Mouse (Mus musculus) hindbrain, embryonic 15.5 days (tissue): ENCODE data around the gene Specc1. TPM values are rescaled to one million over a fixed set of nuclear protein-coding genes. Genes with fewer than 3 reads are reported as not detected.

Source experiments
- ATAC-seq: fragments of 200-750 bp; cut with Nextera tagmentation; 2 replicates; pipeline ENCODE4 v1.8.0; 2017; ENCODE audit warnings: low read depth, moderate number of reproducible peaks, moderate TSS enrichment; ENCODE audit not compliant: low FRiP score
- H3K27ac ChIP-seq: fragments of 300-500 bp; sonication (generic); replicated peaks from 2 replicates; pipeline ENCODE4 v1.5.1; 2015; ENCODE audit warnings: mild to moderate bottlenecking, inconsistent platforms
- H3K27me3 ChIP-seq: fragments of 300-500 bp; sonication (generic); 2 replicates; pipeline ENCODE4 v1.6.1; 2015; ENCODE audit warnings: control low read depth, inconsistent platforms
- H3K36me3 ChIP-seq: fragments of 300-500 bp; sonication (generic); 2 replicates; pipeline ENCODE4 v1.6.1; 2015; ENCODE audit warnings: control low read depth, inconsistent platforms
- H3K4me1 ChIP-seq: fragments of 300-500 bp; sonication (generic); replicated peaks from 2 replicates; pipeline ENCODE4 v1.6.1; 2015; ENCODE audit warnings: control low read depth, inconsistent platforms
- H3K4me2 ChIP-seq: fragments of 300-500 bp; sonication (generic); 2 replicates; pipeline ENCODE4 v1.6.1; 2015; ENCODE audit warnings: moderate library complexity, mild to moderate bottlenecking, inconsistent platforms
- H3K4me3 ChIP-seq: fragments of 300-500 bp; sonication (generic); 2 replicates; pipeline ENCODE4 v1.5.1; 2015; ENCODE audit warnings: mild to moderate bottlenecking, inconsistent platforms
- H3K9ac ChIP-seq: fragments of 300-500 bp; sonication (generic); 2 replicates; pipeline ENCODE4 v1.6.1; 2015; ENCODE audit warnings: inconsistent platforms
- H3K9me3 ChIP-seq: fragments of 300-500 bp; sonication (generic); 2 replicates; pipeline ENCODE4 v1.6.1; 2016; ENCODE audit warnings: control low read depth, inconsistent platforms
- WGBS: fragments of 180-500 bp; shearing (Covaris S2); methylation state at CpG from one replicate; pipeline ENCODE4 v1.1.7; 2015; 5-methylcytosine and 5-hydroxymethylcytosine counted together
- polyA plus RNA-seq: library from polyadenylated mRNA; unstranded; fragments of >200 nt; fragmentation: Nextera tagmentation; extraction: Ambion mirVana; gene quantifications from 2 replicates; pipeline ENCODE4 v1.2.1, GENCODE M21; 2015

The Specc1 gene
- polyA plus RNA-seq, 1 experiment from 2014 or later = 10.2 TPM

- H3K27me3 ChIP-seq = no peaks in the 10 kb centered on the region
- H3K4me3 ChIP-seq = no peak overlapping the region
- H3K4me1 ChIP-seq = no peaks in the 10 kb centered on the region
- H3K9ac ChIP-seq = no peak overlapping the region
- H3K9me3 ChIP-seq = no peaks in the 10 kb centered on the region
- H3K4me2 ChIP-seq = no peak overlapping the region
- no peak overlapping the region for H3K27ac ChIP-seq
- 70% methylated on average over 7 of the region's 7 CpGs for WGBS
- no peak for ATAC-seq
- no peaks in the 10 kb centered on the region for H3K36me3 ChIP-seq
These were observed 15.1 kb downstream of the Specc1 start for GRCm38 (mm10) chr11:61971441-61972221.

DNA sequence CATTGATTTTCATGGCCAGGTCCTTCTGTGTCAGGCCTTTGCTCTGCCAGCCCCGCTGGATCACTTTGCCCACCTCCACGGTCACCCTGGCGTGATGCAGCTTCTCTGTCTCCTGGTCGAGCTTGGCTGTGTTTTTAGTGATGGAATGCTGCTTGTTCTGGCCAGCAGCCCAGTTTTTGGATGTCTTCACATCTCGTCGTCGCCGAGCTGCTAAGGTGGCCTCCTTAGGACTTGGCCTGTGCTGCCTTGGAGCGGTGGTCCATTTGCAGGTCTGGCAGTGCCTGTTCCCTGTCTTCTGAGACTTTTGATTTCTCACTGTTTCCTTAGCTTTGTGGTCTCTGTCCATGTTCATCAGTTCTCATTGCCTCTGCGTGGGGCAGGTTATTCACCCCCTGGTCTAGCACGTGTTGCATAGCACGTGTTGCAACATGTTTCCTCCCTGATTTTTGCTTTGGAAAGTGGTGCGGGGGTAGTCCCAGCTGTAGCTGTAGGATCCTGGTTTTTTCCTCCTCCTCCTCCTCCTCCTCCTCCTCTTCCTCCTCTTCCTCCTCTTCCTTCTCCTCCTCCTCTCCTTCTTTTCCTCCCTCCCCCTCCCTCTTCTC, 17.6 kb downstream of the Specc1 start:
- no peaks in the 10 kb centered on the region for H3K4me1 ChIP-seq
- no peaks in the 10 kb centered on the region for H3K27me3 ChIP-seq
- no peak overlapping the region for H3K27ac ChIP-seq
- no peaks in the 10 kb centered on the region for H3K36me3 ChIP-seq
- ATAC-seq = no peak
- H3K4me3 ChIP-seq = no peak overlapping the region
- no peak overlapping the region for H3K9ac ChIP-seq
- 58% methylated on average over 13 of the region's 13 CpGs for WGBS
- no peak overlapping the region for H3K4me2 ChIP-seq
- no peaks in the 10 kb centered on the region for H3K9me3 ChIP-seq

DNA sequence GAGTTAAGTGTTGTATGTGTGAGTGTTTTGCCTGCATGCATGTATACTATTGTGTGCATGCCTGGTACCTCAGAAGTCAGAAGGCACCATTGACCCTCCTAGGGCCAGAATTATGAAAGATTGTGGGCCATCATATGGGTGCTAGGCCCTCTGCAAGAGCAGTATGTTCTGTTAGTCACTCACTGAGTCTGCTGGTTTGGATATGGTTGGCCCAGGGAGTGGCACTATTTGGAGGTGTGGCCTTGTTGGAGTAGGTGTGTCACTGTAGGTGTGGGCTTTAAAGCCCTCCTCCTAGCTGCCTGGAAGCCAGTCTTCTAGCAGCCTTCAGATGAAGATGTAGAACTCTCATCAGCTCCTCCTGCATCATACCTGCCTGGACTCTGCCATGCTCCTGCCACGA, 19.2 kb downstream of the Specc1 start:
- no peak overlapping the region for H3K9ac ChIP-seq
- no peak overlapping the region for H3K4me2 ChIP-seq
- ATAC-seq = no peak
- no peaks in the 10 kb centered on the region for H3K36me3 ChIP-seq
- no peaks in the 10 kb centered on the region for H3K9me3 ChIP-seq
- no peak overlapping the region for H3K27ac ChIP-seq
- H3K4me1 ChIP-seq = no peaks in the 10 kb centered on the region
- WGBS = 86% methylated on average over 1 of the region's 1 CpGs
- H3K4me3 ChIP-seq = no peak overlapping the region
- no peaks in the 10 kb centered on the region for H3K27me3 ChIP-seq

DNA sequence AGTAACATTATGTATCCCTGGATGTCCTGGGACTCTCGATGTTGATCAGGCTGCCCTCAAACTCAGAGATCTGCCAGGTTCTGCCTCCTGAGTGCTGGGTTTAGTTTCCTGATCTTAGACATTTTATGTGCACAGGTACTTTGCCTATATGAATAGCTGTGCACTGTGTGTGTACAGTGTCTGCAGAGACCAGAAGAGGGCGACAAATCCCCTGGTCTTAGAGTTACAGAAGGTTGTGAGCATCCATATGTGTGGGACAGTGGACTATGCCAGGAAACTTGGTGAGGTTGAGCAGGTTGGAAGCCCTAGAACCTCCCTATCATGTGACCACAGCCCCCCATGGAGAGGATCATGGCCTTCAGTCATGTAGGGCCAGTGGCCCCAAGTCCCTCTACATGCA, 24.7 kb downstream of the Specc1 start:
- no peaks in the 10 kb centered on the region for H3K9me3 ChIP-seq
- no peaks in the 10 kb centered on the region for H3K36me3 ChIP-seq
- ATAC-seq = no peak
- no peaks in the 10 kb centered on the region for H3K4me1 ChIP-seq
- no peak overlapping the region for H3K4me2 ChIP-seq
- no peak overlapping the region for H3K27ac ChIP-seq
- 74% methylated on average over 2 of the region's 2 CpGs for WGBS
- H3K9ac ChIP-seq = no peak overlapping the region
- H3K4me3 ChIP-seq = no peak overlapping the region
- H3K27me3 ChIP-seq = no peaks in the 10 kb centered on the region

- H3K36me3 ChIP-seq = no peaks in the 10 kb centered on the region
- ATAC-seq = no peak
- WGBS = 88% methylated on average over 9 of the region's 9 CpGs
- no peak overlapping the region for H3K4me3 ChIP-seq
- H3K9ac ChIP-seq = no peak overlapping the region
- no peaks in the 10 kb centered on the region for H3K9me3 ChIP-seq
- no peaks in the 10 kb centered on the region for H3K4me1 ChIP-seq
- no peak overlapping the region for H3K4me2 ChIP-seq
- no peak overlapping the region for H3K27ac ChIP-seq
- H3K27me3 ChIP-seq = no peaks in the 10 kb centered on the region
These were observed 26.3 kb downstream of the Specc1 start for GRCm38 (mm10) chr11:61982828-61983227.

- no peak for ATAC-seq
- no peaks in the 10 kb centered on the region for H3K9me3 ChIP-seq
- no peak overlapping the region for H3K27ac ChIP-seq
- H3K4me2 ChIP-seq = no peak overlapping the region
- no peaks in the 10 kb centered on the region for H3K27me3 ChIP-seq
- WGBS = 85% methylated on average over 4 of the region's 4 CpGs
- no peak overlapping the region for H3K9ac ChIP-seq
- H3K36me3 ChIP-seq = no peaks in the 10 kb centered on the region
- no peak overlapping the region for H3K4me3 ChIP-seq
- H3K4me1 ChIP-seq = no peaks in the 10 kb centered on the region
These were observed 30.4 kb downstream of the Specc1 start for GRCm38 (mm10) chr11:61986939-61987338.

GRCm38 (mm10) chr11:61989647-61990046, 33.1 kb downstream of the Specc1 start:
- Histone ChIP-seq H3K27me3 (no peaks in the 10 kb centered on the region), H3K36me3 (no peaks in the 10 kb centered on the region), H3K27ac (no peak overlapping the region), H3K4me3 (no peak overlapping the region), H3K9ac (no peak overlapping the region), H3K4me1 (no peaks in the 10 kb centered on the region), H3K9me3 (no peaks in the 10 kb centered on the region), H3K4me2 (no peak overlapping the region)
- 60% methylated on average over 9 of the region's 9 CpGs for WGBS
- ATAC-seq = no peak

DNA sequence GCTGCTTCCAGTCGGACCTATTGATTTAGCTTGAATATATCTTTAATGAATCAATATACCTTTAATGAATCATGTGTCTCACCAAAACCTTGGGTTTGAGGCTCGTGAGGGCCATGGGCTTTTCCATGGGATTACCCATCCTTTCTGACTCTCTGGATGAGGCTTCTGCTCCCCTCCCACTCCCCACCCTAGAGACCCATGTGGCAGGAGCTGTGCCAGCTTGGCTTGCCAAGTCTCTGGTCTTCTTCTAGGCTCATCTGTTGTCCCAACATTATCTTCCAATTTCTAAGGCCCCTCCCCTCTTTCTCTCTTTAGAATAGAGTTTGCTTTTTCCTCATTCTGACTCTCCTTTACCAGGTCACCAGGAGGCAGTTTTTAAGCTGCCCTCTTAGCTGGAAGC, 35.0 kb downstream of the Specc1 start:
- WGBS = 79% methylated on average over 2 of the region's 2 CpGs
- Histone ChIP-seq H3K4me1 (no peaks in the 10 kb centered on the region), H3K9me3 (no peaks in the 10 kb centered on the region), H3K27me3 (no peaks in the 10 kb centered on the region), H3K4me2 (no peak overlapping the region), H3K36me3 (no peaks in the 10 kb centered on the region), H3K9ac (no peak overlapping the region), H3K4me3 (no peak overlapping the region), H3K27ac (no peak overlapping the region)
- no peak for ATAC-seq

- no peaks in the 10 kb centered on the region for H3K27me3 ChIP-seq
- no peaks in the 10 kb centered on the region for H3K4me1 ChIP-seq
- H3K9ac ChIP-seq = no peak overlapping the region
- 95% methylated on average over 4 of the region's 4 CpGs for WGBS
- H3K9me3 ChIP-seq = no peaks in the 10 kb centered on the region
- ATAC-seq = no peak
- no peak overlapping the region for H3K4me3 ChIP-seq
- no peak overlapping the region for H3K27ac ChIP-seq
- H3K36me3 ChIP-seq = no peaks in the 10 kb centered on the region
- H3K4me2 ChIP-seq = no peak overlapping the region
These were observed 36.2 kb downstream of the Specc1 start for GRCm38 (mm10) chr11:61992671-61993285.

DNA sequence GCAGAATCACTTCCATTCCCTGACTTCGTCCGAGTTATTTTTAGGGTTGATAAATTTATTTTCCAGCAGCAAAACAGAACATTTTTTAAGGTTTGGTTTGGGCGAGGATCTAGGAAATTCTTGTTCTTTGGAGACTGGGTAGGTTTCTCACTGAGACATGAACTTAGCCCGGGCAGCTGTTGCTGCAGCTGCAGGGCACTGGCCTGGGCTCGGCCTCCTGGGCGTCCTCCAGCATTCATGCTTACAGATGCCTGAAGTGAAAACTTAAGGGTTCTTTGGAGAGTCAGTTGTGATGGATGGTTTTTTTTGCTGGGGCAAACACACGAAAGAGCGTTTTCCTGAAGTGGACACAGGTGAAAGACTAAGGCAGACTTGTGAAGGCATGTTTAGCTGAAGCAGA, 42.9 kb downstream of the Specc1 start:
- 87% methylated on average over 8 of the region's 8 CpGs for WGBS
- ATAC-seq = no peak
- H3K4me2 ChIP-seq = no peak overlapping the region

DNA sequence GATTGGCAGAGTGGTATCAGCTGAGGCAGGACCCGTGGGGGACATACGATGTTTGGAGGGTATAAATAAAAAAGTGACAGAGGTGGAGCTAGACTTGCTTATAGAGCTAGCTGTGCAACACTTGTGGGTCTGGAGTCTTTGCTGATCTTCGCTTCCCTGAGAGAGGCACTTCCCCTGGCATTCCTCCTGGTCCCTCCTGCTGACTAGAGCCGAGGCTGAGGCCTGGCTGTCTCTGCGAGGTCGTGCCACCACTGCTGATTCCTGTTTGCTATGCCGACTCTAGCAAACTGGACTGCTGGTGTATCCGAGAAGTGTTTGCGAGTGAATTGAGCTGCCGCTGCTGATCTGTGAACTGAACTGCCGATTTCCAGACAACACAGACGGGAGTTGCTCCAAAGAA, 43.5 kb downstream of the Specc1 start:
- ATAC-seq = no peak
- 81% methylated on average over 12 of the region's 12 CpGs for WGBS
- Histone ChIP-seq H3K4me3 (no peak overlapping the region), H3K4me2 (no peak overlapping the region), H3K27ac (no peak overlapping the region), H3K27me3 (no peaks in the 10 kb centered on the region), H3K4me1 (0 out of 2 replicates have a peak, but pooled peaks cover 3% of the 10 kb centered on the region), H3K9me3 (no peaks in the 10 kb centered on the region), H3K9ac (no peak overlapping the region), H3K36me3 (no peaks in the 10 kb centered on the region)

More for the DNA sequence above, 42.9 kb downstream of the Specc1 start:
- H3K4me3 ChIP-seq = no peak overlapping the region
- H3K27ac ChIP-seq = no peak overlapping the region
- 0 out of 2 replicates have a peak, but pooled peaks cover 3% of the 10 kb centered on the region for H3K4me1 ChIP-seq
- no peaks in the 10 kb centered on the region for H3K27me3 ChIP-seq
- H3K9ac ChIP-seq = no peak overlapping the region
- no peaks in the 10 kb centered on the region for H3K36me3 ChIP-seq
- no peaks in the 10 kb centered on the region for H3K9me3 ChIP-seq

- H3K27ac ChIP-seq = no peak overlapping the region
- 77% methylated on average over 4 of the region's 4 CpGs for WGBS
- H3K9me3 ChIP-seq = no peaks in the 10 kb centered on the region
- H3K27me3 ChIP-seq = no peaks in the 10 kb centered on the region
- no peak overlapping the region for H3K4me2 ChIP-seq
- no peak overlapping the region for H3K9ac ChIP-seq
- H3K4me3 ChIP-seq = no peak overlapping the region
- H3K4me1 ChIP-seq = 0 out of 2 replicates have a peak, but pooled peaks cover 3% of the 10 kb centered on the region
- H3K36me3 ChIP-seq = no peaks in the 10 kb centered on the region
- ATAC-seq = no peak
These were observed 45.4 kb downstream of the Specc1 start for GRCm38 (mm10) chr11:62001977-62002376.
